Mouse (Mus musculus): ENCODE measurements around the gene Gpsm1. TPM values are rescaled to one million over a fixed set of nuclear protein-coding genes. Genes with fewer than 3 reads are reported as not detected.
A peak's percentile ranks its signal among the peaks of the same experiment; 100 is the strongest.

The Gpsm1 gene
- 163 and 195 TPM in 2 replicates for polyA plus RNA-seq (2012; rRNA removed)

DNA sequence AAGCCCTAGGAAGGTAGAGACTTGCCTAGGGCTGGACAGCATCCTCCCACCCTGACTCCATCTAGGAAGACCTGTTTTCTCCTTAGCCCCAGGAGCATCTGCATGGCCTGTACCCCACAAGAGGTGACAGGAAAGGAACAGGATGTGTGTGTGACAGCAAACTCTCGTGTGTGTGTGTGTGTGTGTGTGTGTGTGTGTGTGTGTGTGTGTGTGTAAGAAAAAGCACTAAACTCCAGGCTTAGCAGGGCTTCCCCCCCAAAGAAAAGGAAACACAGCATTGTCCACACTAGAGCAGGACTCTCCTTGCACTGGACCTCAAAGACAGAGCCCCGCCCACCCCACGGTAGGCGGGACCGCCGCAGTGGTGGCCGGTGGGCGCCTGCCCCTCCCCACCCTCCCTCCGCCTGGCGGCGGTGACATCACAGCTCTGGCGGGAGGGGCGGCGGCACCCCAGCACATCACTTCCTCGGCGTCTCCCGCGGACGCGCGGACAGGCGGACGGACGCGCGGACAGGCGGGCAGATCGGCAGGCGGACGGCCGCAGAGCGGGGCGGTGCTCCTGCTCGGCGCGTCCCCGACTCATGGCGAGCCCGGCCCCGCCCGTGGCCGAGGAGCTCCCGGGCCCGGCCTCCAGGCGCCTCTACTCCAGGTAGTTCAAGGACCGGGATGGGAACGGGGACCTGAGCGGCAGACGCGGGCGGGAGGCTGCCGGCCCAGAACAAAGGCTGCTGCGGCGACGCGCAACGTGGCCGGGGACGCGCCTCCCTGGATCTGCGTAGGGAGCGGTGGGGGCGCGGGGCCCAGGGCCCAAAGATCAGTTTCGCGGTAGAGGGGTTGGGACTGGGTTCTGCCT is at the start of gene Gpsm1:
Gpsm1 (plus strand) TSS at position 444 of the 853 bp plus-strand sequence.
- DNase-seq (ENCODE audit: low read depth), result peak; percentile 94
- TF ChIP-seq POLR2A (IDR thresholded peaks at IDR 0.05; ENCODE audit: borderline replicate concordance, extremely low read depth, insufficient read depth, insufficient read length, poor library complexity, severe bottlenecking) (peak; percentile 94), CTCF (IDR thresholded peaks at IDR 0.05; ENCODE audit: borderline replicate concordance, extremely low read depth, insufficient read depth, insufficient read length) (no peak)

DNA sequence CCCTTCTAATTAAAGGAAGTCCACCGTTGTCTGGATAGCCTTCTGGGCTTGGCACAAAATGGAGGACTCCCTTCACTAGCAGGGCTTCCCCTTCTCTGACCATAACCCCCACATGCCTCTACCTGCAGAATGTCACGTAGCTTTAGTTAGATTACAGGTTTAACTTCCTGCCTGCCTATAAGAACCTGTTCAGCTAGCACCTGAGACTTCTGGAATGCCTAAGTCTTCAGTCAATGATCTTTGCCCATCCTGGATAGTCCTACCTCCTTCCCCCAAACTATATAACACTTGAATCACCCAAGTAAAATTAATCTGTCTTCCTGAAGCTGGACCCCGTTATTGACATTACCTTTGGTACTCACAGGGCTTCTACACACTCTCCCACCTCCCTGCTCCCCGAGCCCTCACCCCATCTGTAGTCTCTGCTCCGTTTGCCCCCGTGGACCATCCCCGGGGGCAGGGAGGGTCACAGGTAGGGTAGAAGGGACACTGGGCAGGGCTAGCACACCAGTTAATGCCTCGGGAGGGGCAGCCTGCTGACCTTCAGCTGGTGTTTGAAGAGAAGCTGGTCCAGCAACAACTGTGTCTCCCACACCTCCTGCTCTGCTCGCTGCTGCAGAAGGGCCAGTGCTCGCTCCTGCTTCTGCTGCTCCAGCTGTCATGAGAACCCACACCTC is 49.1 kb upstream of the Gpsm1 start:
- no peak for TF ChIP-seq POLR2A (IDR thresholded peaks at IDR 0.05; ENCODE audit: borderline replicate concordance, extremely low read depth, insufficient read depth, insufficient read length, poor library complexity, severe bottlenecking)
- DNase-seq (ENCODE audit: low read depth), result no peak

DNA sequence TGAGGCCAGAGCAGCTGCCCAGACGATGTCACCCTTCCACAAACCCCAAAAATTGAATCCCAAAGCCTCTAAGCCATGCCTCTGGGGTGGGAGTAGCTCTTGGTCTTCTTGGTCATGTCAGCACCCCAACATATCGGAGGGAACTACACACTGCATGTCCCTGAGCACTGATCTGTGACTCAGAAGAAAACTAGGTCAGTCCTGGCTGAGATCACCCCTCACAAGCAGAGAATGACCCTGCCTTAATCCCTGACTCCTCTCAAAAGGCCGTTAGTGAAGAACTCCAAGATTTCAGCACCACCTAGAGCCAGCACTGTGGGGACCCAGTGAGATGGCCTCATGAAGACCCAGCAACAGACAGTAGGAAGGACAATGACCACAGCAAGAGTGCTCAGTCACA is 47.1 kb upstream of the Gpsm1 start:
- TF ChIP-seq CTCF (IDR thresholded peaks at IDR 0.05; ENCODE audit: borderline replicate concordance, extremely low read depth, insufficient read depth, insufficient read length) (no peak), POLR2A (IDR thresholded peaks at IDR 0.05; ENCODE audit: borderline replicate concordance, extremely low read depth, insufficient read depth, insufficient read length, poor library complexity, severe bottlenecking) (no peak)
- no peak for DNase-seq (ENCODE audit: low read depth)

DNA sequence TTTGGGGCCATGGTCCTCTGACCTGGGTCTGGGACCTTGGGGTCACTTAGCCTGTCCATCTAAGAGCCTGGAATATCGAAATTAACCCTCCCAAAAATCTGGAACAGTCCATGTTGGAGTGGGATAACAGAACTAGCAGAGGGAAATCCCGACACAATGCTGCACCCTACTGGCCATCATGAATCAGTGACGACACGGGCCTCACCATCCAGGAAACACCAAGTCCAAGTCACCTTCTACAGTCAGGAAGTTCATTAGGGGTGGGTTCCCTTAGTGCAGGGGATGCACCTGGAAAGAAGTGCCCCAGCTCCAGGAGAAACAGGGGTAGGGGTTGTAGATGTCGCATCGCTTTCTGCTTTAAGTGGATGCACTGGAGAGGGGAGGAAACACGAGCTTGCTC is 41.7 kb upstream of the Gpsm1 start:
- TF ChIP-seq CTCF (IDR thresholded peaks at IDR 0.05; ENCODE audit: borderline replicate concordance, extremely low read depth, insufficient read depth, insufficient read length) (peak; percentile 86), POLR2A (IDR thresholded peaks at IDR 0.05; ENCODE audit: borderline replicate concordance, extremely low read depth, insufficient read depth, insufficient read length, poor library complexity, severe bottlenecking) (no peak)
- DNase-seq (ENCODE audit: low read depth), result peak; percentile 79

DNA sequence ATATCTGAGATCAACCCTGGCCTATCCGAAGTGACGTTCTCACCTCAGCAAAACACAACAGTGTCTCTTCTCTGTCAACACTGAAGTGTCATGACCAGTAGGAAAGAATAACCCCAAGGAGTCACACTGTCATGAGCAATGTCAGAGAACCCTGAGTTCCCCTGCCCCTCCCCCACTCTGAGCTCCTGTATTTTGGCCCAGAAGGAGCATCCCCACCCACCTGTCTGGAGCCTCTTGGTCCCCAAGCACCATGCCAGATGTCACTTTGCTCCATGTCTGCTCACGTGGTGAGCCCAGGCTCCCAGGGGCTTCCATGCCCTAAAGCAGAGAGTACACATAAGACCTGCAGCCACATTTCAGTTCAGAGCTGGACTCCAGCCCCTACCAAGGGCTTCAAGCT is 35.6 kb upstream of the Gpsm1 start:
- TF ChIP-seq POLR2A (IDR thresholded peaks at IDR 0.05; ENCODE audit: borderline replicate concordance, extremely low read depth, insufficient read depth, insufficient read length, poor library complexity, severe bottlenecking), result no peak
- no peak for TF ChIP-seq CTCF (IDR thresholded peaks at IDR 0.05; ENCODE audit: borderline replicate concordance, extremely low read depth, insufficient read depth, insufficient read length)

DNA sequence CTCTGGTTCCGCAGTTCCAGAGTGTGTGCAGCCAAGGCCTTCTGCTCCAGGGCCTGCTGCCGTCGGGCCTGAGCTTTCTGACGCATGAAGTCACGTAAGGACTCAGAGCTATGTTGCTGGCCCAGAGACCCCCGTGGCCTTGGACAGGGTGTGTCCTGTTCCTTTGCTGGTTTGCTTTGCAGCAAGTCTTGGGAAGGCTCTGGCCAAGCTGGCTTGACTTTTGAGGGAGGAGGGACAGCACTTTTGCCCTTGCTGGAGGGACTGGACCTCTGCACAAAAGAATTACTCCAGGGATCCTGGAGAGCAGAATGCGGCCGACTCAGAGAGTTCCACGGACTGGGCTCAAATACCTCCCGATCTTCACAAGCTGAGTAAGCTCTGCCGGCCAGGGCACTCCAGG is 34.7 kb upstream of the Gpsm1 start:
- TF ChIP-seq CTCF (IDR thresholded peaks at IDR 0.05; ENCODE audit: borderline replicate concordance, extremely low read depth, insufficient read depth, insufficient read length), result no peak
- DNase-seq (ENCODE audit: low read depth), result no peak

More for the DNA sequence above, 35.6 kb upstream of the Gpsm1 start:
- no peak for DNase-seq (ENCODE audit: low read depth)

DNA sequence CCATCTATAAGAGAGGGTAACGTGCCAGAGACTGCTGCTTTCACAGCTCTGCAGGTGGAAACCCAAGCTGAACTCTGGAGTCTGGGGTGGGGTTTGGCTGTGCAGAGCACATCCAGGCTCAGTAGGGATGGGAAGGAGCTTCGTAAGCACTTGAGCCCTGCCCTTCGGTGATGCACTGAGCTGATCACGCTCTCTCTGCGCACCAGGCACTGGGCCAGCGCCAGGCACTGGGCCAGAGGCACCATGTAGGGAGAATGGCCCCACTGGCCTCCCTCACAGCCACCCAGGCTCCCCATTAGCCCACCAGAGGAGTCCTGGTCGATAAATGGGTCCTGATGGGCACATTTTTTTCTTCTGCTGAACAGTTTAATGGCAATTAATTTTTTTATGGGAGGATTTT is 29.5 kb upstream of the Gpsm1 start:
- no peak for TF ChIP-seq CTCF (IDR thresholded peaks at IDR 0.05; ENCODE audit: borderline replicate concordance, extremely low read depth, insufficient read depth, insufficient read length)
- no peak for TF ChIP-seq POLR2A (IDR thresholded peaks at IDR 0.05; ENCODE audit: borderline replicate concordance, extremely low read depth, insufficient read depth, insufficient read length, poor library complexity, severe bottlenecking)
- DNase-seq (ENCODE audit: low read depth), result peak; percentile 61

DNA sequence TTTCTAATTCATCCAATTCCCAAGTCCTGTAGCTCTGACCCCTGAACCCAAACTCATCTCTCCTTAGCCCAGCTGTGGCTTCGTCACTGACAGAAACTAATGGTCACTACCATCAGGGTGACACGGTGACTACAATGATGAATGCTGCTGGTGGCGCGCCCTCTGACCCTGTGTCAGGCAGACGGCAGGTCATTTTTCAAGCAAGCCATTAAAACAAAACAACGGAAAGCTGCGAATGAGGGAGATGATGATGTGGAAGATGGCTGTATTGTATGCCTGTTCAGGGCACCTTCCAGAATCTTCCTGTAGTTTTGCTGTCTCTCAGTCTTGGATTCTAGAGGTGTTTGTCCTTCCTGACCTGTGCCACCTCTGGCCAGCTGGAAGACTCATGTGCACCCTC is 28.9 kb upstream of the Gpsm1 start:
- no peak for TF ChIP-seq POLR2A (IDR thresholded peaks at IDR 0.05; ENCODE audit: borderline replicate concordance, extremely low read depth, insufficient read depth, insufficient read length, poor library complexity, severe bottlenecking)
- TF ChIP-seq CTCF (IDR thresholded peaks at IDR 0.05; ENCODE audit: borderline replicate concordance, extremely low read depth, insufficient read depth, insufficient read length), result no peak

DNA sequence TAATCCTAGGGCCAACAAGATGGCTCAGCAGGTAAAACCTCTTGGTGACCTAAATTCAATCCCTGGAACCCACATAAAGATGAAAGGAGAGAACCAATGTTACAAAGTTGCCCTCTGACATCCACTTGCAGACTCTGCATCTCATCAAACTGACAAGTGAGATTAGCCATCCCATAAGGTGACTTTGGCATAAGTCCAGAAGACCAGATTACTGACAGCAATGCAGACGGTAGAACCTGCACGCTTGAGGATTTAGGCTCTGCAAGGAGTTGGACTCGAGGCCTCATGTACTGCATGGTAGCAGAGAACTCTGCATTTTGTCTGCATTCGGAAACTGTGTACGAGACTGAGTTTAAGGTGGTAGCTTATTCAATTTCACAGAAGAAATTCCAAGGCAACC is 25.2 kb upstream of the Gpsm1 start:
- TF ChIP-seq CTCF (IDR thresholded peaks at IDR 0.05; ENCODE audit: borderline replicate concordance, extremely low read depth, insufficient read depth, insufficient read length) (no peak), POLR2A (IDR thresholded peaks at IDR 0.05; ENCODE audit: borderline replicate concordance, extremely low read depth, insufficient read depth, insufficient read length, poor library complexity, severe bottlenecking) (no peak)
- peak; percentile 24 for DNase-seq (ENCODE audit: low read depth)

More for the DNA sequence above, 28.9 kb upstream of the Gpsm1 start:
- DNase-seq (ENCODE audit: low read depth), result no peak

DNA sequence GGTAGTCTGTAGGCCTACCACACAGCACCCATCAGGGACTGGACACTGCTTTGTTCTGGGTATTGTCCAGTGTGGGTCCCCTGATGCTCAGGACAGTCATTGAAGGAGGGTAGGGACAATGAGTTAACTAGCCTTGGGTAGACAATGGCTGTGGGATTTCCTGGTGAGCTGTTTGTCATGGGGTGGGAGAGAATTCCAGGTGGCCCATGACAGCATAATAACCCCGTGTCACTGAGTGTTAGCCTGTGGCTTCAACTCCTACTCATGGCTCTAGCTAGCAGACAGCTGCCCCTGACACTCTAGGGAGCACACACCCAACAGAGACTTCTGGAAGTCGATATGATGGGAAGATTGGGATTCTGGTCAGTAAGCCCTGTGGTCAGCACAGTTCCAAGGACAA is 20.9 kb upstream of the Gpsm1 start, which contains the start of gene Ccdc187:
Ccdc187 (minus strand) TSS at position 101 of the 400 bp plus-strand sequence.
- DNase-seq (ENCODE audit: low read depth), result no peak
- TF ChIP-seq POLR2A (IDR thresholded peaks at IDR 0.05; ENCODE audit: borderline replicate concordance, extremely low read depth, insufficient read depth, insufficient read length, poor library complexity, severe bottlenecking) (no peak), CTCF (IDR thresholded peaks at IDR 0.05; ENCODE audit: borderline replicate concordance, extremely low read depth, insufficient read depth, insufficient read length) (no peak)

DNA sequence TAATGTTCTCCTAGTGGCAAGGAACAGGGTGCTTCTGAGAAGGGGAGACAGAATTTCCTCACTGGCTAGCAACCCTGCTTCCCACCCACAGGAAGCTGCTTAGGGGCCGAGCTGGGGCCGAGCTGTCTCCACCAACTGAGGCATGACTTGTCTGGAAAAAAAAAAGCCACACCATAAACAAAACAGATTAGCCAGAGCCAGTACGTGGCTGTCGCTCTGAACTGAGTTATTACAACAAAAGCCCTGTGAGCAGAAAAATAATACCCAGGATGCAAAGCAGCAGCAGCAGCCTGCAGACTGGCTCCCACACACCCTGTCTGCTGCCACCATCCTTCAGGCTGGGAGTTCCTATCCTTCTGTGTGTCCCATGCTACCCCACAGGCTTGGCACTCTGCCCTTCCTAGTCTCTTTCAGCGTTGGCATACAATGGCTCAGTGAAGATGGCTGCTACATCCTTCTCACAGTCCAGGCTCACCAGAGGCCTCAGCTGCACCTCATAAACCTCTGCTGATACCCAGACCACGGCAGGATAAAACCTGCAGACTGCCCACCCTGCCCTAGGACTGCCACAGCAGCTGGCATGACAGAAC is 18.6 kb upstream of the Gpsm1 start:
- peak; percentile 80 for DNase-seq (ENCODE audit: low read depth)
- no peak for TF ChIP-seq CTCF (IDR thresholded peaks at IDR 0.05; ENCODE audit: borderline replicate concordance, extremely low read depth, insufficient read depth, insufficient read length)
- TF ChIP-seq POLR2A (IDR thresholded peaks at IDR 0.05; ENCODE audit: borderline replicate concordance, extremely low read depth, insufficient read depth, insufficient read length, poor library complexity, severe bottlenecking), result no peak
